15 mouse cellular contexts compared by ENCODE assay signal in the genomic region with DNA sequence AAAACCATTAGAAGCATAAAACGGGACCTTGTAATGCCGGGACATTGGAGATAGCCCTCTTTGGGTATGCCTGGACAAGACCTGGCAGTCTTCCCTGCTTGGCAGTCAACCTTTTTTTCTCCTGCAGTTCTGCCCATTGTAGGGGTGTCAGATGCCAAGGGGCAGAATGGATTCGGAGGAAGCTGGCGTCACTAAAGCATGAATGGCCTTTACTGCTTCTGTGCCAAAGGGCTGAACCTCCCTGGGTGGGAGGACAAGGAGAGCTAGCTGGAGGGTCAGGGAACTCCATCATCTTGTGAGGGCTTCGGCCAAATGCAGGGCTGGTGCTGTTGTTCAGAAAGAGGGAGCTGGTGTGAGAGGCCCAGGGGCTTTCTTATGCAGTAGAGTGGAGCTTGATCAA.
DNase-seq lines count a peak whose midpoint lies in the region; ATAC-seq and TF ChIP-seq lines count a peak whose summit lies in the region.
"Had no signal": no experiment of that assay in that cellular context is flagged by ENCODE, and none has a peak within 500 bp of the region (broad histone marks: within the 10 kb centered on the region; RNA-seq: fewer than 3 reads in every experiment).

No protein-coding gene starts in this region.

- no peaks in the 10 kb centered on the region for H3K9me3 ChIP-seq in hindbrain, embryonic 13.5 days
- no peaks in the 10 kb centered on the region for H3K9me3 ChIP-seq in hindbrain, embryonic 12.5 days (replicated peaks)
- H3K9me3 ChIP-seq in midbrain, postnatal 0 days (ENCODE audit: low read length): no peaks in the 10 kb centered on the region
- no peaks in the 10 kb centered on the region for H3K9me3 ChIP-seq in midbrain, embryonic 13.5 days
- H3K9me3 ChIP-seq: heart, embryonic 10.5 days; lung, embryonic 15.5 days had no signal

- 29% methylated on average over 5 of the region's 5 CpGs for whole genome bisulfite sequencing in hindbrain, embryonic 13.5 days
- WGBS in hindbrain, embryonic 12.5 days: 37% methylated on average over 5 of the region's 5 CpGs
- WGBS in midbrain, postnatal 0 days: 38% methylated on average over 5 of the region's 5 CpGs
- 37% methylated on average over 5 of the region's 5 CpGs for WGBS in midbrain, embryonic 13.5 days

- no peaks in the 10 kb centered on the region for H3K4me1 ChIP-seq in hindbrain, embryonic 13.5 days (replicated peaks)
- no peaks in the 10 kb centered on the region for H3K4me1 ChIP-seq in hindbrain, embryonic 12.5 days
- H3K4me1 ChIP-seq in midbrain, postnatal 0 days (ENCODE audit: insufficient read depth, low read length): no peaks in the 10 kb centered on the region
- H3K4me1 ChIP-seq in midbrain, embryonic 13.5 days (replicated peaks): no peaks in the 10 kb centered on the region
- H3K4me1 ChIP-seq: heart, embryonic 10.5 days; lung, embryonic 15.5 days had no signal

- H3K4me2 ChIP-seq in hindbrain, embryonic 13.5 days: no peak overlapping the region
- no peak overlapping the region for H3K4me2 ChIP-seq in hindbrain, embryonic 12.5 days (replicated peaks)
- no peak overlapping the region for H3K4me2 ChIP-seq in midbrain, postnatal 0 days (ENCODE audit: low read depth, low read length, poor library complexity, severe bottlenecking)
- H3K4me2 ChIP-seq in midbrain, embryonic 13.5 days (replicated peaks): no peak overlapping the region
- H3K4me2 ChIP-seq: lung, embryonic 15.5 days had no signal

- peaks cover 41% of the 10 kb centered on the region for H3K27me3 ChIP-seq in hindbrain, embryonic 13.5 days
- peaks cover 19% of the 10 kb centered on the region for H3K27me3 ChIP-seq in hindbrain, embryonic 12.5 days
- H3K27me3 ChIP-seq in midbrain, postnatal 0 days (ENCODE audit: insufficient read depth, low read length): no peaks in the 10 kb centered on the region
- H3K27me3 ChIP-seq in midbrain, embryonic 13.5 days: peaks cover 65% of the 10 kb centered on the region
- H3K27me3 ChIP-seq: lung, embryonic 15.5 days had no signal

- DNase-seq in midbrain, postnatal 0 days (ENCODE audit: low spot score): peak; percentile 81
- peak; percentile 12 for DNase-seq in cerebellum, adult 11-12 months
- peak; percentile 2 to 5 for DNase-seq in cerebellum, postnatal 36 days
- DNase-seq in adrenal gland, postnatal 10 days: no peak
- no peak for DNase-seq in adrenal gland, adult 2 months
- DNase-seq: embryo, embryonic 11 days; gastrocnemius, postnatal 25 days; kidney, postnatal 10 days; layer of hippocampus, adult 9-11 months had no signal

- 0 out of 2 replicates have a peak, but pooled peaks have one; percentile 24 for ATAC-seq in hindbrain, embryonic 13.5 days (ENCODE audit: low FRiP score)
- no peak for ATAC-seq in hindbrain, embryonic 12.5 days (ENCODE audit: low FRiP score)
- ATAC-seq in midbrain, postnatal 0 days (ENCODE audit: low FRiP score): peak; percentile 69
- no peak for ATAC-seq in midbrain, embryonic 13.5 days
- ATAC-seq: intestine, embryonic 16.5 days had no signal

- H3K27ac ChIP-seq in hindbrain, embryonic 13.5 days: no peak overlapping the region
- no peak overlapping the region for H3K27ac ChIP-seq in hindbrain, embryonic 12.5 days
- H3K27ac ChIP-seq in midbrain, postnatal 0 days (ENCODE audit: low read depth, low read length): no peak overlapping the region
- no peak overlapping the region for H3K27ac ChIP-seq in midbrain, embryonic 13.5 days
- H3K27ac ChIP-seq: heart, embryonic 10.5 days; lung, embryonic 15.5 days had no signal

- no peak overlapping the region for H3K9ac ChIP-seq in hindbrain, embryonic 13.5 days
- no peak overlapping the region for H3K9ac ChIP-seq in hindbrain, embryonic 12.5 days
- H3K9ac ChIP-seq in midbrain, postnatal 0 days (replicated peaks; ENCODE audit: low read length, poor library complexity, severe bottlenecking): no peak overlapping the region
- H3K9ac ChIP-seq in midbrain, embryonic 13.5 days (replicated peaks): no peak overlapping the region
- H3K9ac ChIP-seq: lung, embryonic 15.5 days had no signal

- TF ChIP-seq CTCF in midbrain, postnatal 0 days (IDR thresholded peaks at IDR 0.05): no peak

- H3K4me3 ChIP-seq in hindbrain, embryonic 13.5 days: no peak overlapping the region
- H3K4me3 ChIP-seq in hindbrain, embryonic 12.5 days: no peak overlapping the region
- no peak overlapping the region for H3K4me3 ChIP-seq in midbrain, postnatal 0 days (ENCODE audit: low read depth, low read length)
- H3K4me3 ChIP-seq in midbrain, embryonic 13.5 days (replicated peaks): no peak overlapping the region
- H3K4me3 ChIP-seq: heart, embryonic 10.5 days; lung, embryonic 15.5 days had no signal

- H3K36me3 ChIP-seq in hindbrain, embryonic 13.5 days: no peaks in the 10 kb centered on the region
- H3K36me3 ChIP-seq in hindbrain, embryonic 12.5 days: no peaks in the 10 kb centered on the region
- no peaks in the 10 kb centered on the region for H3K36me3 ChIP-seq in midbrain, postnatal 0 days (ENCODE audit: insufficient read depth, low read length)
- no peaks in the 10 kb centered on the region for H3K36me3 ChIP-seq in midbrain, embryonic 13.5 days
- H3K36me3 ChIP-seq: heart, embryonic 10.5 days; lung, embryonic 15.5 days had no signal

Comparison
In these comparisons a context has a peak if more than half of its experiments do, and no peak if none do; other contexts are left out.
1. ATAC-seq: peak in hindbrain, embryonic 13.5 days (single experiment) and midbrain, postnatal 0 days (single experiment); none in hindbrain, embryonic 12.5 days (single experiment) and midbrain, embryonic 13.5 days (single experiment).
2. DNase-seq: peak in midbrain, postnatal 0 days (single experiment), cerebellum, adult 11-12 months (single experiment) and cerebellum, postnatal 36 days (2 of 2); none in adrenal gland, postnatal 10 days (single experiment) and adrenal gland, adult 2 months (single experiment).